Mouse (Mus musculus) thymus, adult 2 months (tissue): ENCODE data around the gene Mtfr1l. TPM values are rescaled to one million over a fixed set of nuclear protein-coding genes. Genes with fewer than 3 reads are reported as not detected.

Experiments used
- DNase-seq: peaks from one replicate; pipeline ENCODE4 v3.0.0; 2021
- H3K27ac ChIP-seq: fragments of 200-500 bp; 2 replicates; pipeline ENCODE4 v1.5.1; 2012; ENCODE audit warnings: low read length, control low read depth; ENCODE audit not compliant: control insufficient read depth, insufficient read depth
- H3K27me3 ChIP-seq: fragments of 200-500 bp; 2 replicates; pipeline ENCODE4 v1.6.1; 2012; ENCODE audit warnings: mild to moderate bottlenecking, low read length, moderate library complexity, mixed read lengths; ENCODE audit not compliant: control insufficient read depth, insufficient read depth
- H3K36me3 ChIP-seq: fragments of 200-500 bp; 2 replicates; pipeline ENCODE4 v1.6.1; 2012; ENCODE audit warnings: mild to moderate bottlenecking, low read length, moderate library complexity; ENCODE audit not compliant: control insufficient read depth, insufficient read depth
- H3K4me1 ChIP-seq: fragments of 200-500 bp; replicated peaks from 2 replicates; pipeline ENCODE4 v1.6.1; 2012; ENCODE audit warnings: low read length; ENCODE audit not compliant: control insufficient read depth, insufficient read depth
- H3K4me3 ChIP-seq: fragments of 200-500 bp; 2 replicates; pipeline ENCODE4 v1.5.1; 2012; ENCODE audit warnings: mild to moderate bottlenecking, low read length, control low read depth, moderate library complexity; ENCODE audit not compliant: control insufficient read depth, insufficient read depth
- CTCF ChIP-seq: fragments of 200-500 bp; IDR thresholded peaks from 2 replicates; pipeline ENCODE4 v1.5.1; 2012; ENCODE audit warnings: mild to moderate bottlenecking, control low read depth, low read length, moderate library complexity, borderline replicate concordance; ENCODE audit not compliant: control insufficient read depth, poor library complexity, insufficient read depth; ENCODE audit errors: extremely low read depth
- POLR2A ChIP-seq: fragments of 200-500 bp; IDR thresholded peaks from 2 replicates; pipeline ENCODE4 v1.6.1; 2012; ENCODE audit warnings: mild to moderate bottlenecking, low read length, control low read depth, moderate library complexity; ENCODE audit not compliant: control insufficient read depth, poor library complexity, insufficient read depth; ENCODE audit errors: extremely low read depth
- WGBS: fragments of 180-500 bp; shearing (Covaris S2); methylation state at CpG from one replicate; pipeline ENCODE4 v1.1.7; 2018; 5-methylcytosine and 5-hydroxymethylcytosine counted together
- polyA plus RNA-seq: library from polyadenylated mRNA; depleted of rRNA; stranded (reverse); fragments of >200 nt; gene quantifications from 2 replicates; pipeline ENCODE4 v1.2.3, GENCODE M21; 2012; rRNA removed

Gene Mtfr1l
- polyA plus RNA-seq, 1 experiment = 77.3 TPM

GRCm38 (mm10) chr4:134478031-134478430, 57.2 kb downstream of the Mtfr1l start:
- Histone ChIP-seq H3K27me3 (no peaks in the 10 kb centered on the region), H3K4me3 (no peak overlapping the region), H3K27ac (no peak overlapping the region), H3K36me3 (peaks cover 21% of the 10 kb centered on the region), H3K4me1 (no peaks in the 10 kb centered on the region)
- 10% methylated on average over 9 of the region's 9 CpGs for WGBS
- TF ChIP-seq POLR2A (no peak), CTCF (peak; percentile 100)
- DNase-seq = peak; percentile 95

- no peaks in the 10 kb centered on the region for H3K27me3 ChIP-seq
- H3K4me1 ChIP-seq = no peaks in the 10 kb centered on the region
- TF ChIP-seq POLR2A (no peak), CTCF (no peak)
- DNase-seq = no peak
- no peak overlapping the region for H3K27ac ChIP-seq
- H3K36me3 ChIP-seq = peaks cover 32% of the 10 kb centered on the region
- no peak overlapping the region for H3K4me3 ChIP-seq
- WGBS = 94% methylated on average over 8 of the region's 8 CpGs
Measured at GRCm38 (mm10) chr4:134476899-134477298, 58.3 kb downstream of the Mtfr1l start.

Other genes with a start within 250 kb of the Mtfr1l start
- 13.3 and 14.4 TPM in 2 replicates for gene Pdik1l, start 247.5 kb downstream of the Mtfr1l start, polyA plus RNA-seq
- gene Trim63, start 220.3 kb downstream of the Mtfr1l start, polyA plus RNA-seq = 0.43 and 5.9 TPM in 2 replicates
- gene Slc30a2, start 192.2 kb downstream of the Mtfr1l start, polyA plus RNA-seq = 1.1 and 2.0 TPM in 2 replicates
- gene Extl1, start 151.5 kb downstream of the Mtfr1l start, polyA plus RNA-seq = 8.9 and 10.3 TPM in 2 replicates
- gene Pafah2, start 139.1 kb downstream of the Mtfr1l start, polyA plus RNA-seq = 12.2 and 12.3 TPM in 2 replicates
- gene Stmn1, start 67.1 kb downstream of the Mtfr1l start, polyA plus RNA-seq = 134 and 274 TPM in 2 replicates
- 47.6 and 52.0 TPM in 2 replicates for gene Paqr7, start 38.7 kb downstream of the Mtfr1l start, polyA plus RNA-seq
- 2.1 and 3.8 TPM in 2 replicates for gene Aunip, start 24.4 kb downstream of the Mtfr1l start, polyA plus RNA-seq
- gene Selenon, start 16.8 kb upstream of the Mtfr1l start, polyA plus RNA-seq = 7.9 and 9.1 TPM in 2 replicates
- gene Man1c1, start 168.9 kb upstream of the Mtfr1l start, polyA plus RNA-seq = 4.4 and 5.5 TPM in 2 replicates
- 25.3 and 26.0 TPM in 2 replicates for gene Ldlrap1, start 232.6 kb upstream of the Mtfr1l start, polyA plus RNA-seq